Mouse (Mus musculus) E14TG2a.4 (cell line): ENCODE results near the gene Abcd4.

Source experiments
- H3K27me3 ChIP-seq: 2 replicates; pipeline ENCODE4 v1.6.1; 2014; ENCODE audit warnings: low read length, control low read depth; ENCODE audit not compliant: insufficient read depth
- H3K36me3 ChIP-seq: 2 replicates; pipeline ENCODE4 v1.6.1; 2014; ENCODE audit warnings: low read length, control low read depth; ENCODE audit not compliant: insufficient read depth
- H3K4me1 ChIP-seq: replicated peaks from 2 replicates; pipeline ENCODE4 v1.6.1; 2014; ENCODE audit warnings: low read depth, low read length, control low read depth
- H3K4me3 ChIP-seq: replicated peaks from 2 replicates; pipeline ENCODE4 v1.5.1; 2014; ENCODE audit warnings: mild to moderate bottlenecking, low read length
- H3K9me3 ChIP-seq: 2 replicates; pipeline ENCODE4 v1.6.1; 2014; ENCODE audit warnings: low read length, control low read depth
- CTCF ChIP-seq: conservative IDR thresholded peaks from 2 replicates; pipeline ENCODE4 v1.5.1; 2014; ENCODE audit warnings: low read length
- NANOG ChIP-seq: IDR thresholded peaks from 2 replicates; pipeline ENCODE4 v1.6.1; 2014; ENCODE audit warnings: borderline replicate concordance, low read length, mixed read lengths
- POU5F1 ChIP-seq: IDR thresholded peaks from 2 replicates; pipeline ENCODE4 v1.6.1; 2014; ENCODE audit warnings: low read length, borderline replicate concordance

Gene Abcd4

GRCm38 (mm10) chr12:84620975-84621374 lies 3.8 kb upstream of the Abcd4 start:
- TF ChIP-seq POU5F1: no peak
- peak; percentile 49 for TF ChIP-seq CTCF
- H3K36me3 ChIP-seq: no peaks in the 10 kb centered on the region
- no peak overlapping the region for H3K4me3 ChIP-seq

DNA sequence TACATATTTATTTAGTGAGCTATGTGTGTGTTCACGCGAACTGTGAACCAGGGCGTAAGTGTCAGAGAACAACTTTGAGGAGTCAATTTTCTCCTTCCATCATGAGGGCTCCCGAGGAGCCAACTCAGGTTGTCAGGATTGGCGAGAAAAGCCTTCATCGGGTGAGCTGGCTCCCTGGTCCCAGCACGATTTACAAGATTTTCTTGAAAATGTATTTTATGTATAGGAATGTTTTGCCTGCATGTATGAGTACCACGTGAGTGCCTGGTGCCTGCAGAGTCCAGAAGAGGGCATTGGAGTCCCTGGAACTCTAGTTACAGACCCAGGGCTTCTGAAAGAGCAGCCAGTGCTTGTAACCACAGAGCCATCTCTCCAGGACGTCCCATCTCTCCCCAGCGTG lies 450 bp upstream of the Abcd4 start:
- H3K36me3 ChIP-seq: peaks cover 12% of the 10 kb centered on the region
- no peak for TF ChIP-seq NANOG
- TF ChIP-seq POU5F1: no peak
- TF ChIP-seq CTCF: no peak
- peaks cover 6% of the 10 kb centered on the region; the same call in 1 of the 2 replicates for H3K27me3 ChIP-seq
- peaks cover 63% of the 10 kb centered on the region for H3K4me1 ChIP-seq
- peak overlapping the region; percentile 93 for H3K4me3 ChIP-seq
- no peaks in the 10 kb centered on the region for H3K9me3 ChIP-seq

More at GRCm38 (mm10) chr12:84620975-84621374, 3.8 kb upstream of the Abcd4 start:
- Histone ChIP-seq H3K27me3 (peaks cover 20% of the 10 kb centered on the region; the same call in 1 of the 2 replicates), H3K9me3 (no peaks in the 10 kb centered on the region), H3K4me1 (peaks cover 60% of the 10 kb centered on the region)

GRCm38 (mm10) chr12:84614524-84614923 lies 2.7 kb downstream of the Abcd4 start:
- TF ChIP-seq POU5F1 (no peak), CTCF (no peak), NANOG (no peak)
- H3K4me3 ChIP-seq: peak overlapping the region; percentile 68

DNA sequence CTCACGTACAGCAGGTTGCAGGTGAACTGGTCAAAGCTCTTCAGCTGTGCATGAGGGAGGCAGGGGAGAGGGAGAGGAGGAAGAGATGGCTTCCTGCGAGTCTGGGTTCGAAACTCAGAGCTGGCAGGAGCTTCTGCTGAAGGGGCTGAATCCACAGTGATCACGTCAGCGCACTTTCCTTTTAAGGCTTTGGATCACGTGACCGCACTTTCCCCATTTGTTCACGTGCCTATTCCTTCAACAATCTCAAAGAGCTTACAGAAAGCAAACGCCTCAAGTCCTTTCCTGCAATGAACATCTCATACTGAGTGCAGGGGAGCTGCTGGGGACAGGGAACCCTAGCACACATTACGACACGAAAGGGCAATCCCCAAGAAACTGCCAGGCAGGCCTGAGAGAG lies 3.2 kb downstream of the Abcd4 start:
- Histone ChIP-seq H3K27me3 (no peaks in the 10 kb centered on the region; the same call in 1 of the 2 replicates), H3K36me3 (peaks cover 36% of the 10 kb centered on the region), H3K9me3 (no peaks in the 10 kb centered on the region), H3K4me3 (peak overlapping the region; percentile 68), H3K4me1 (peaks cover 67% of the 10 kb centered on the region)
- TF ChIP-seq NANOG (no peak), CTCF (no peak), POU5F1 (no peak)

More at GRCm38 (mm10) chr12:84614524-84614923, 2.7 kb downstream of the Abcd4 start:
- no peaks in the 10 kb centered on the region; the same call in 1 of the 2 replicates for H3K27me3 ChIP-seq
- H3K36me3 ChIP-seq: peaks cover 32% of the 10 kb centered on the region
- no peaks in the 10 kb centered on the region for H3K9me3 ChIP-seq
- peaks cover 72% of the 10 kb centered on the region for H3K4me1 ChIP-seq

DNA sequence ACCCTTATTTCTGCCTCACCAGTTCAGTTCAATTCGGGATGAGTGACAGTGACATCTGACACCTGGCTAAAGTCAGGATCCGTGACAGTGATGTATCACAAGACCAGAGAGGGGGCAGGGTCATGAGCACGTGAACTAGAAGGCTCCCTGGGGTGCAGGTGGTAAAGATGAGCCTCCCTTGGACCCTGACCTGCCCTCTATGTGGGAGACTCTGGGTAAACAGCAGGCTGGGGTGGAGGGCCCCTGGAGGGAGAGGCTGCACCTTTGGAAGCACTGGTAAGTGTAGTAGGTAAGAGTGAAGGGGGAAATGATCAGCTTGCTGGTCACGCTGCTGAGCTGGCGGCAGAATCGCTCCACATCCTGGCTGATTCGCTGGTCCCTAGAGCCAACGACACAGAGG lies 4.7 kb downstream of the Abcd4 start:
- H3K4me3 ChIP-seq: peak overlapping the region; percentile 68; the same call in 1 of the 2 replicates
- TF ChIP-seq NANOG: no peak
- no peak for TF ChIP-seq CTCF
- no peak for TF ChIP-seq POU5F1
- no peaks in the 10 kb centered on the region; the same call in 1 of the 2 replicates for H3K27me3 ChIP-seq
- peaks cover 54% of the 10 kb centered on the region for H3K4me1 ChIP-seq
- H3K9me3 ChIP-seq: no peaks in the 10 kb centered on the region
- H3K36me3 ChIP-seq: peaks cover 49% of the 10 kb centered on the region

DNA sequence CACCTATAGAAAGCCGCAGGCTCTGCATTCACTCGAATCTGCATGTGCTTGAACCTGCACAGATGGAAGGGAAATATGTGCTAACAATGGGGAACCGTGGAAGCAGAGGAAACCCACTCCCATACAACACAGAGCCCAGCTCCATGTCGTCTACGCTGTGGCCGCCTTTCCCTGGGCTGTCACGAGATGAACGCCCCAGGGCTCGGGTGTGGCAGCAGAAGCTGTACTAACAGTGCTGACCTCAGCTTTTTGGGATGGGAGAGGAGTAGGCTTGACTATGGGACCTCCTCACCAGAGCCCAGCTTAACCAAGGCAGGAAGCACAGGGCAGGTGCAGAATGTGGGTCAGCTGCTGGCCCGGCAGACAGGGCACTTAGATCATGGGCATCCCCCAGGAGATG lies 5.5 kb downstream of the Abcd4 start:
- Histone ChIP-seq H3K9me3 (no peaks in the 10 kb centered on the region), H3K4me3 (no peak overlapping the region), H3K27me3 (no peaks in the 10 kb centered on the region; the same call in 1 of the 2 replicates), H3K36me3 (peaks cover 57% of the 10 kb centered on the region), H3K4me1 (peaks cover 52% of the 10 kb centered on the region)
- TF ChIP-seq POU5F1 (no peak), NANOG (no peak), CTCF (no peak)

- Histone ChIP-seq H3K27me3 (no peaks in the 10 kb centered on the region), H3K36me3 (peaks cover 75% of the 10 kb centered on the region), H3K9me3 (no peaks in the 10 kb centered on the region), H3K4me3 (no peak overlapping the region), H3K4me1 (peaks cover 26% of the 10 kb centered on the region)
- TF ChIP-seq CTCF (peak; percentile 57), POU5F1 (no peak)
Measured at GRCm38 (mm10) chr12:84605860-84606259, 11.4 kb downstream of the Abcd4 start.

GRCm38 (mm10) chr12:84604001-84604400 lies 13.2 kb downstream of the Abcd4 start:
- H3K4me1 ChIP-seq: peaks cover 26% of the 10 kb centered on the region
- H3K36me3 ChIP-seq: peaks cover 68% of the 10 kb centered on the region
- TF ChIP-seq NANOG (no peak), CTCF (no peak), POU5F1 (no peak)

GRCm38 (mm10) chr12:84598324-84598723 lies 18.9 kb downstream of the Abcd4 start:
- peaks cover 19% of the 10 kb centered on the region for H3K4me1 ChIP-seq
- TF ChIP-seq CTCF (no peak), POU5F1 (no peak), NANOG (no peak)

More at GRCm38 (mm10) chr12:84604001-84604400, 13.2 kb downstream of the Abcd4 start:
- peaks cover 7% of the 10 kb centered on the region for H3K27me3 ChIP-seq
- no peaks in the 10 kb centered on the region for H3K9me3 ChIP-seq
- no peak overlapping the region for H3K4me3 ChIP-seq

More at GRCm38 (mm10) chr12:84598324-84598723, 18.9 kb downstream of the Abcd4 start:
- H3K27me3 ChIP-seq: peaks cover 45% of the 10 kb centered on the region
- peaks cover 14% of the 10 kb centered on the region for H3K36me3 ChIP-seq
- H3K4me3 ChIP-seq: no peak overlapping the region
- no peaks in the 10 kb centered on the region for H3K9me3 ChIP-seq
